Comparison of ENCODE assay signal across 7 mouse cellular contexts in the genomic region with DNA sequence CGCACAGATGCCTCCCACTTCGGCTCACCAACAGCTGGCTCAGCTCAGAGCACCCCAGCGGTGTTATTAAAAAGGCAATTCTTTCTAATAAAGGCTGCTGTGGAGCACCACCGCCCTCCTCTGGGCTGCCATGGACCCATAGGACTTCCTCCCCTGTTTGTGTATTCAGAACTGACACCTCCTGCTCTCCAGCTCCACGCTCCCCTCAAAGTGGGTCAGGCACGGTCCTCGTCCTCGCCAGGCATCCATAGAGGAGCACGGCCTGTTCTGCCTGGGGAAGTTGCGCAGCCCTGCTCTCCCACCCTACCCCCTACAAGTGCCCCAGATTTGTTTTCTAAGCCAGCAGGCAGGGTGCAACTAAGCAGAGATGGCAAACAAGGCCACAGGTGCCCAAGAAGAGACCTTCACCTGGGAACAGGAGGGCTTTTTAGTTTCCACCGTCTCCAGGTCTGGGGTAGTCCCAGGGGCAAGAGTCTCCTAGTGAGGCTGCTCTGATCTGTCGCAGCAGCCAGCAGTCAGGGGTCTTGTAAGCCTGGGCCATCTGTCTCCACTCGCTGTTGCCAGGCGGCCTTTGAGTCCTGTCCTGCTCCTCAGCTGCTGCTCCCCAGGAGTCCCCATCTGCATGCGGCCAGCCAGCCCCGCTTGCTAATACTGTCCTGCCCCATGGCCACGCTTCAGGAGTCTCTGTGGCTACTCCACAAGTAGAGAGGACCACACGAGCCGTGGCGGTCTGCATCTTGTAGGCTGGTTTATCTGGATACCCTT. TPM values are rescaled to one million over a fixed set of nuclear protein-coding genes. Genes with fewer than 3 reads are reported as not detected.
DNase-seq lines count a peak whose midpoint lies in the region; ATAC-seq and TF ChIP-seq lines count a peak whose summit lies in the region.

No protein-coding gene starts in this region.

- peaks cover 7% of the 10 kb centered on the region for H3K36me3 ChIP-seq in liver, postnatal 0 days (replicated peaks; ENCODE audit: insufficient read depth, low read length)
- no peaks in the 10 kb centered on the region for H3K36me3 ChIP-seq in liver, embryonic 12.5 days
- no peaks in the 10 kb centered on the region; the same call in 1 of the 2 replicates for H3K36me3 ChIP-seq in forebrain, postnatal 0 days (ENCODE audit: insufficient read depth)

- ATAC-seq in liver, postnatal 0 days: peak; percentile 27; the same call in 1 of the 2 replicates
- ATAC-seq in liver, embryonic 12.5 days: no peak
- peak; percentile 61 for ATAC-seq in forebrain, postnatal 0 days
- ATAC-seq in activated CD4-positive, CD25-positive, alpha-beta regulatory T cell, adult 4 months: no peak

- peaks cover 14% of the 10 kb centered on the region for H3K4me1 ChIP-seq in liver, postnatal 0 days (ENCODE audit: insufficient read depth)
- H3K4me1 ChIP-seq in liver, embryonic 12.5 days: peaks cover 45% of the 10 kb centered on the region
- peaks cover 12% of the 10 kb centered on the region for H3K4me1 ChIP-seq in forebrain, postnatal 0 days (ENCODE audit: insufficient read depth)

- peak; percentile 50 for TF ChIP-seq CTCF in liver, postnatal 0 days (IDR thresholded peaks at IDR 0.05; ENCODE audit: low read depth)
- TF ChIP-seq CTCF in forebrain, postnatal 0 days (IDR thresholded peaks at IDR 0.05; ENCODE audit: low read depth): peak; percentile 39
- peak; percentile 35 for TF ChIP-seq CTCF in left cerebral cortex, adult 2 months (IDR thresholded peaks at IDR 0.05)

- no peak overlapping the region for H3K4me2 ChIP-seq in liver, postnatal 0 days (ENCODE audit: low read depth, low read length)
- H3K4me2 ChIP-seq in liver, embryonic 12.5 days: no peak overlapping the region
- H3K4me2 ChIP-seq in forebrain, postnatal 0 days (ENCODE audit: low read depth): no peak overlapping the region

- H3K27ac ChIP-seq in liver, postnatal 0 days (ENCODE audit: low read depth): no peak overlapping the region
- H3K27ac ChIP-seq in liver, embryonic 12.5 days: no peak overlapping the region
- H3K27ac ChIP-seq in forebrain, postnatal 0 days (ENCODE audit: low read depth, low read length): no peak overlapping the region
- peak overlapping the region; percentile 66; the same call in 1 of the 2 replicates for H3K27ac ChIP-seq in left cerebral cortex, adult 2 months

- H3K4me3 ChIP-seq in liver, postnatal 0 days (ENCODE audit: low read depth, low read length): no peak overlapping the region
- H3K4me3 ChIP-seq in liver, embryonic 12.5 days: no peak overlapping the region
- no peak overlapping the region for H3K4me3 ChIP-seq in forebrain, postnatal 0 days (ENCODE audit: low read depth, low read length)
- H3K4me3 ChIP-seq in left cerebral cortex, adult 2 months: no peak overlapping the region

- WGBS in liver, postnatal 0 days (ENCODE audit: insufficient replicate concordance): 79% methylated on average over 20 of the region's 20 CpGs
- WGBS in liver, embryonic 12.5 days (ENCODE audit: insufficient replicate concordance): 80% methylated on average over 20 of the region's 20 CpGs
- 50% methylated on average over 20 of the region's 20 CpGs for WGBS in forebrain, postnatal 0 days

- no peaks in the 10 kb centered on the region for H3K27me3 ChIP-seq in liver, postnatal 0 days (ENCODE audit: insufficient read depth, low read length)
- no peaks in the 10 kb centered on the region for H3K27me3 ChIP-seq in liver, embryonic 12.5 days (replicated peaks)
- no peaks in the 10 kb centered on the region for H3K27me3 ChIP-seq in forebrain, postnatal 0 days (ENCODE audit: insufficient read depth, low read length)

- DNase-seq in liver, postnatal 0 days: no peak
- no peak for DNase-seq in forebrain, postnatal 0 days
- DNase-seq in left cerebral cortex, adult 2 months (ENCODE audit: extremely low spot score in 1 of 2, low spot score in 2 of 2): peak in 1 of 2 experiments; percentile 59
- DNase-seq in retina, embryonic 14.5 days (ENCODE audit: low spot score): peak; percentile 68
- no peak for DNase-seq in heart, postnatal 14 days

- no peak overlapping the region for H3K9ac ChIP-seq in liver, postnatal 0 days (replicated peaks)
- no peak overlapping the region for H3K9ac ChIP-seq in liver, embryonic 12.5 days
- H3K9ac ChIP-seq in forebrain, postnatal 0 days: no peak overlapping the region

- H3K9me3 ChIP-seq in liver, postnatal 0 days (ENCODE audit: low read length): no peaks in the 10 kb centered on the region
- no peaks in the 10 kb centered on the region for H3K9me3 ChIP-seq in liver, embryonic 12.5 days (replicated peaks)
- H3K9me3 ChIP-seq in forebrain, postnatal 0 days (ENCODE audit: low read length): no peaks in the 10 kb centered on the region

- intact Hi-C loops in left cerebral cortex, adult 2 months (cut with DNase I): no loop called here
- intact Hi-C loops in heart, postnatal 14 days (cut with DNase I): loop anchor here (2.0 to 5.0 kb wide), 2 partner anchors 31 to 39 kb away; no protein-coding TSS in a partner anchor

- no peak for TF ChIP-seq EP300 in liver, postnatal 0 days (IDR thresholded peaks at IDR 0.05; ENCODE audit: low read depth)

RNA-seq across cellular contexts. Expression of gene Grin2c, which starts 33.3 kb away (rescaled TPM):
- 0.04 and 0.09 TPM in 2 replicates for polyA plus RNA-seq in liver, postnatal 0 days (2015; fragmentation: Nextera tagmentation; extraction: Ambion mirVana)
- polyA plus RNA-seq in liver, embryonic 12.5 days (2016; fragmentation: Nextera tagmentation; extraction: Ambion mirVana): 0.51 and 0.62 TPM in 2 replicates
- total RNA-seq in forebrain, postnatal 0 days (2014; rRNA removed): 1.5 and 1.6 TPM in 2 replicates
- 0.35 and 0.48 TPM in 2 replicates for polyA plus RNA-seq in forebrain, postnatal 0 days (2015; fragmentation: Nextera tagmentation; extraction: Ambion mirVana)
- total RNA-seq in left cerebral cortex, adult 2 months (2021): 10 to 100 TPM; 37.4 to 40.0 TPM
- polyA plus RNA-seq in activated CD4-positive, CD25-positive, alpha-beta regulatory T cell, adult 4 months (2017; shearing (Covaris generic)): not detected
- under 1 TPM; 0.10 to 0.15 TPM for total RNA-seq in heart, postnatal 14 days (2021)

RNA-seq across cellular contexts. Expression of gene Fdxr, which starts 43.1 kb away (rescaled TPM):
- 7.0 and 7.3 TPM in 2 replicates for polyA plus RNA-seq in liver, postnatal 0 days (2015; fragmentation: Nextera tagmentation; extraction: Ambion mirVana)
- polyA plus RNA-seq in liver, embryonic 12.5 days (2016; fragmentation: Nextera tagmentation; extraction: Ambion mirVana): 17.1 and 17.8 TPM in 2 replicates
- 18.6 and 26.2 TPM in 2 replicates for total RNA-seq in forebrain, postnatal 0 days (2014; rRNA removed)
- 14.0 and 16.4 TPM in 2 replicates for polyA plus RNA-seq in forebrain, postnatal 0 days (2015; fragmentation: Nextera tagmentation; extraction: Ambion mirVana)
- 10 to 100 TPM; 15.9 to 17.9 TPM for total RNA-seq in left cerebral cortex, adult 2 months (2021)
- polyA plus RNA-seq in activated CD4-positive, CD25-positive, alpha-beta regulatory T cell, adult 4 months (2017; shearing (Covaris generic)): 10 to 100 TPM; 18.4 to 26.6 TPM
- total RNA-seq in heart, postnatal 14 days (2021): 1 to 10 TPM; 7.0 to 7.5 TPM

RNA-seq across cellular contexts. Expression of gene Nat9, which starts 46.0 kb away (rescaled TPM):
- polyA plus RNA-seq in liver, postnatal 0 days (2015; fragmentation: Nextera tagmentation; extraction: Ambion mirVana): 16.5 and 16.7 TPM in 2 replicates
- polyA plus RNA-seq in liver, embryonic 12.5 days (2016; fragmentation: Nextera tagmentation; extraction: Ambion mirVana): 12.8 and 12.9 TPM in 2 replicates
- 19.2 and 20.3 TPM in 2 replicates for total RNA-seq in forebrain, postnatal 0 days (2014; rRNA removed)
- polyA plus RNA-seq in forebrain, postnatal 0 days (2015; fragmentation: Nextera tagmentation; extraction: Ambion mirVana): 17.7 and 18.6 TPM in 2 replicates
- 10 to 100 TPM; 23.1 to 25.6 TPM for total RNA-seq in left cerebral cortex, adult 2 months (2021)
- 10 to 100 TPM; 14.0 to 14.6 TPM for polyA plus RNA-seq in activated CD4-positive, CD25-positive, alpha-beta regulatory T cell, adult 4 months (2017; shearing (Covaris generic))
- 10 to 100 TPM; 17.0 to 17.1 TPM for total RNA-seq in heart, postnatal 14 days (2021)

RNA-seq across cellular contexts. Expression of gene Tmem104, which starts 46.4 kb away (rescaled TPM):
- 5.7 and 7.1 TPM in 2 replicates for polyA plus RNA-seq in liver, postnatal 0 days (2015; fragmentation: Nextera tagmentation; extraction: Ambion mirVana)
- 7.5 and 8.1 TPM in 2 replicates for polyA plus RNA-seq in liver, embryonic 12.5 days (2016; fragmentation: Nextera tagmentation; extraction: Ambion mirVana)
- total RNA-seq in forebrain, postnatal 0 days (2014; rRNA removed): 5.4 and 7.6 TPM in 2 replicates
- 8.8 and 9.9 TPM in 2 replicates for polyA plus RNA-seq in forebrain, postnatal 0 days (2015; fragmentation: Nextera tagmentation; extraction: Ambion mirVana)
- total RNA-seq in left cerebral cortex, adult 2 months (2021): 10 to 100 TPM; 16.2 to 16.8 TPM
- polyA plus RNA-seq in activated CD4-positive, CD25-positive, alpha-beta regulatory T cell, adult 4 months (2017; shearing (Covaris generic)): 10 to 100 TPM in 1 of 2 experiments, 1 to 10 TPM in 1; 9.3 to 11.9 TPM
- total RNA-seq in heart, postnatal 14 days (2021): 1 to 10 TPM; 9.5 to 9.6 TPM

Comparison
In these comparisons a context has a peak if more than half of its experiments do, and no peak if none do; other contexts are left out.
1. ATAC-seq: peak in liver, postnatal 0 days (single experiment) and forebrain, postnatal 0 days (single experiment); none in liver, embryonic 12.5 days (single experiment) and activated CD4-positive, CD25-positive, alpha-beta regulatory T cell, adult 4 months (single experiment).
2. Peak in every context shown above with its lines, with median percentiles within 50 percentile points of each other: CTCF ChIP-seq.